Mouse (Mus musculus) small intestine, adult 2 months (tissue): ENCODE data around the gene Lsm8.

Source experiments
- CTCF ChIP-seq: fragments of 200-500 bp; IDR thresholded peaks from 2 replicates; pipeline ENCODE4 v1.5.1; 2012; ENCODE audit warnings: low read depth, mild to moderate bottlenecking, control low read depth, inconsistent platforms, low read length, moderate library complexity, mixed read lengths; ENCODE audit not compliant: insufficient replicate concordance, insufficient read length; ENCODE audit errors: extremely low read depth
- POLR2A ChIP-seq: fragments of 200-500 bp; IDR thresholded peaks from 2 replicates; pipeline ENCODE4 v1.6.1; 2012; ENCODE audit warnings: low read depth, mild to moderate bottlenecking, control low read depth, inconsistent platforms, low read length, moderate library complexity

DNA sequence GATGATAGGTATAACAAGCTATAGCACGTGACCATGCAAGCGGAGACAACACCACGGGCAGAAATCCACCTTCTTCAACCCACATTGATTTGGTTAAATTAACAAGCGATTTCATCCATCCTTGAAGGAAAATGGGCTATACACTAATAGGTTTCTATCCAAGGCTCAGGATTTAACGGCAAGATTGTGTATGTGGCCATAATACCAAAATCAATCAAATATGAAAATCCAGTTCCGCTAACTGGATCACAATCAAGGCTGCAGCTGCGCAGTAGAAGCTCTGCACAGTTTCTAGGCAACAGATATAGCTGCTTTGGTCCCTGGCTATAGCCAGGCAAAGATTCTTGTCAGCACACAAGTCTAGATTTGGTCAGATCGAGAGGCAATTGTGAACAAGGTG lies 17.6 kb downstream of the Lsm8 start, which contains the start of gene Ankrd7:
- TF ChIP-seq CTCF (no peak), POLR2A (no peak)
